Mouse (Mus musculus) thymus, adult 2 months (tissue): Measurements from ENCODE around the gene Bcas3.

Source experiments
- CTCF ChIP-seq: fragments of 200-500 bp; IDR thresholded peaks from 2 replicates; pipeline ENCODE4 v1.5.1; 2012; ENCODE audit warnings: mild to moderate bottlenecking, control low read depth, low read length, moderate library complexity, borderline replicate concordance; ENCODE audit not compliant: control insufficient read depth, poor library complexity, insufficient read depth; ENCODE audit errors: extremely low read depth
- POLR2A ChIP-seq: fragments of 200-500 bp; IDR thresholded peaks from 2 replicates; pipeline ENCODE4 v1.6.1; 2012; ENCODE audit warnings: mild to moderate bottlenecking, low read length, control low read depth, moderate library complexity; ENCODE audit not compliant: control insufficient read depth, poor library complexity, insufficient read depth; ENCODE audit errors: extremely low read depth

- TF ChIP-seq POLR2A = no peak
- no peak for TF ChIP-seq CTCF
Measured at GRCm38 (mm10) chr11:85688440-85688838, 335.5 kb downstream of the Bcas3 start.
